Mouse (Mus musculus): ENCODE data around the gene Car10. TPM values are rescaled to one million over a fixed set of nuclear protein-coding genes. Genes with fewer than 3 reads are reported as not detected.
"Not testable (repeated sequence)": the region's sequence is repeated elsewhere in the genome, so short reads cannot be mapped to it uniquely, and the experiment has no call there.

Car10 gene
- total RNA-seq, 2 experiments from 2014 or later, result not detected

GRCm38 (mm10) chr11:93173533-93174308 is 75.9 kb downstream of the Car10 start:
- DNase-seq, result no peak

DNA sequence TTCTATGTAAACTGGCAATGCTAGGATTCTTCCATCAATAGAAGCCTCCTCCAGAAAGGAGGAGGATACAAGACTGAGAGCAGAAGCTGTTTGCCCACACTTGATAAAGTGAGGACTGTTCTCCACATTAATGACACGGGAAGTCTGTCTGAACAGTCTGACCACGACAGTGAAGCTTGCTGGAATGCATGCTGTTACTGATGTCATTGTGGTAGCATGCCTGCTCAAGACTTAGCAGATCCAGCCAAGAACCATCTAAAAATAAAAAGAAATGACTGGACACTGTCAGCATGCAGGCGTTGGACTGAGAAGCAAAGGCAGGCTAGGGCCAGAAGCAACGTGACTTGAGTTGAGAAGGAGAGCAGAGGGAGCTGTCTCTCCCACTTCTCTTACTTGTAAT is 87.6 kb downstream of the Car10 start:
- DNase-seq, result peak; percentile 7

GRCm38 (mm10) chr11:93186163-93186562 is 88.3 kb downstream of the Car10 start:
- no peak for DNase-seq

DNA sequence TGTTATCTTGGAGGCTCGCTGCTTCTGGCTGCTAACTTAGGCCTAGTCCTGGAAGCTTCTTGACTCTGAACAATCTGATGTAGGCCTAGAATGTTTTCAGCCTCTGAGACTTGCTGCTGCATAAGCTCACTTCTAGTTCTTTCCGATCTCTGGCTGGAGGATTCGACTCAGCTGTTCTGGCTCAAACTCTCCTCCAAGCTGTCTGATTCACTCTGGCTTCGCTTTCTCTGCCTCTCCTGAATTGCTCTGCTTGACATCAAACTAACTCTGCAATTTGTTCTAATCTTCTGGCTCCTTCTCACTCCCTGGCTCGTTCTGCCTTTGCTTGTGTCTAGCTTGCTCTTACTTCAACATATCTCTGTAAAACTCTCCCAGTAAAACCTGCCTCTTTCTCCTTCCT is 90.8 kb downstream of the Car10 start:
- DNase-seq, result no peak

DNA sequence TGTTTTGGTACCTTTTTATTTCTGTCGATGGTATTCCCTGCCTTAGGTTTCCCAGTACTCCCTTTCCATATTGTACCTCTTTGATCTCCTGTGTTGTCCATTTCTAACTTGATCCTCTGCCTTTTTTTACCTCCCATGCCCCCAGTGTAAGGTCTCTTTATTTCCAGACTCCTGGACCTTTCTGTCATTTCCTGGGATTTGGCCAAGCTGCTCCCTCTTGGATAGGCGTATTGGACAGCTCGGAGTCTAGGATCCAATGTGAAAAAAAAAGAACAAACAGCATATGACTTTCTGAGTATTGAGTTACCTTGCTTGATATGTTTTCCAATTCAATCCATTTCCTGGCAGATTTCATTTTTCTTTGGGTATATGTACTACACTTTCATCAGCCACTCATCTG is 102.2 kb downstream of the Car10 start:
- no peak for DNase-seq

DNA sequence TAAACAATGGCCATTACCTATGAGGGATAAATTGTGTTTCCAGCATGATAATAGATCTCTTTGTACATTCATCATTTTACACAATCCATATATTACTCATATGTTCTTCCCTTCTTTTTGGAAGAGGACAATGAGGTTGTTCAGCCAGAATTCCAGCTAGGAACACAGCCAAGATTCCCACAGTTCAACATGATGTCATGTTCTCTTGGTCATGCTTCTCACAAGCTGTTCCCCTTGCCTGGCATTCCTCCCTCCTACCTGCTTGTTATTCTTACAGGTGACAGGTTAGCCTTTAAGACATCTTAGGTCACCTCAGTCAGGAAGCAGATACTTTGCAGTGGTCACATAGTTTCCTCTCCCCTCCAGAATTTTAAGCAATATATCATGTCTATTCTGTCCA is 119.6 kb downstream of the Car10 start:
- DNase-seq, result no peak

DNA sequence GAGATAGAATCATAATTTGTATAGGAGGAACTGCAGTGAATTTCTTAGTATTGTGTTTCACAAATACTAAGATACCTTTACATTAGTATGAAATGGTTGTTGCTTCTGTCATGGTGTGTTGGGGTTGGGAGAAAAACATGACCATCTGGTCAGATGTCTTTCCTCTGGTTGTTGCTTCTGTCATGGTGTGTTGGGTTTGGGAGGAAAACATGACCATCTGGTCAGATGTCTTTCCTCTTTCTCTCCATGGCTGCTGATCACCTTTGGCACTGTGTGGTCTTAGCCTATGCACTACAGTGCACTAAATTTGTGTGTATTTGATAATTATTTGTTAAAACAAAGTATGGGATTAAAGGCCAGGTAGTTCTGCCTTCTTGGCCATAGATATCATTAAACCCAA is 132.2 kb downstream of the Car10 start:
- no peak for DNase-seq

GRCm38 (mm10) chr11:93249771-93250265 is 152.0 kb downstream of the Car10 start:
- no peak for DNase-seq

- no peak for DNase-seq
Observed at GRCm38 (mm10) chr11:93251766-93252165, 153.9 kb downstream of the Car10 start.

DNA sequence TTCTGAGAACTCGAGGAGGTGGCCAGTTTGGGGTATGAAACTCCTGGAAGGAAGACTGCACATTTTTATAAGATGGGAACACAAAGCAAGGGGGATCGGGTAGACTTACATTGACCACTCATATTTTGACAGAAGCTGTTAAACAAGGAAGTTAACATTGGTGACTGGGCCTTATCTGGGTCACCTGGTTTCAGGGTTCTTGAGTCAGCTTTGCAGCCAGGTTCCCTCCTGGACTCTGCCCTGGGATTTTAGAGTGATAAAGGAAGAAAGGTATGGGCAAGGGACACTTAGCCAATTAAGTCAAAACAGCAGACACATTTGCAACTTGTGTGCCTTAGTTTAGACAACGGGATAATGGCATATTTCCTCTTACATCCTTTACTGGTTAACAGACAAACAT is 166.2 kb downstream of the Car10 start:
- DNase-seq, result no peak

DNA sequence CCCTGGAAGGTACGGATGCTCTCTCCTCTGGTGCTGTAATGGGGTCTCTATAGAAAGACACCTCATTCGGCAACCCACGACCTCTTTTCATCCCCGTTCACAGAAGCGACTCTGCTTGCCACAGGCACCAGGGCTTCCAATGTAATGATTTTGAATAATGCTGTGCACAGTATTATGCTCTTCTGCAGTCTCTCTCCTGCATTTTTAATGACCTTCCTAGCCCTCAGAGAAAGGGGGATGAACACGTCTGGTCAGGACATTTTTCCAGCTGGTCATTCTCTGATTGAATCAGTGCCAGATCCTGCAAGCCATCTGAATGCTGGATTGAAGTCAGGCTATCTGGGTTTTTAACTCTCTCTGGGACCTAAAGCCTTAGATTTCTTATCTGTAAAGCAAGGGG is 174.2 kb downstream of the Car10 start:
- DNase-seq, result no peak

DNA sequence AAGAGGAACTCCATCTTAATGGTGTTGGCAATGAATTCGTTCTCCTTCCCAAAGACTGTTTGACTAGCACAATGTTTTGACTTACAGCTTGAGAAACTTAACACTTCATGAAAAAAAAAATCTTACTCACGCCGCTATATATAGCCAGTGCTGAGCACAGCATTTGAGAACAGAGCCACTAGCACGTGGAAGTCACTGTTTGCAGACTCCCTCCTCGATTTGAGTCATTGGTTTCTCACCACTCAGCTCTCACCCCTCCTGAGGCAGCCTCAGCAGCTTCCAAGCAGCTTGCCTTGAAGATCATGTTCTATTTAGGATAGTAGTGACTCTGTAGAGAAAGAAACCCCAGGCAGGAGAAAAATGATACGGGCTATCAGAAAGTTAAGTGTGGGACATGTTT is 176.1 kb downstream of the Car10 start:
- DNase-seq, result no peak

DNA sequence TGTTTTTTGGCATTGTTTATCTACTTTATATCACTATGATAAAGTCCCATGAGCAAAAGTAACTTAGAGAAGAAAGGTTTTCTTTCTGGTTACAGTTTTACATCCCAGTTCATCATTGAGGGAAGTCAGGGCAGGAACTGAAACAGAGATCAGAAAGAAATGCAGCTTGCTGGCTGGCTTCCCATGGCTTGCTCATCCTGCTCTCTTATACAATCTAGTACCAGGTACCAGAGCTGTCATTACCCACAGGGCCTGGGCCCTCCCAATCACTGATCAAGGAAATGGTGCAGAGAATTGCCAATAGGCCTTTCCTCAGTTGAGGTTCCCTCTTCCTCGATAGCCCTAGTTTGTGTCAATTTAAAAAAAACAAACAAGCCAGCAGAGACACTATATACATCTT is 195.8 kb downstream of the Car10 start:
- DNase-seq, result no peak

DNA sequence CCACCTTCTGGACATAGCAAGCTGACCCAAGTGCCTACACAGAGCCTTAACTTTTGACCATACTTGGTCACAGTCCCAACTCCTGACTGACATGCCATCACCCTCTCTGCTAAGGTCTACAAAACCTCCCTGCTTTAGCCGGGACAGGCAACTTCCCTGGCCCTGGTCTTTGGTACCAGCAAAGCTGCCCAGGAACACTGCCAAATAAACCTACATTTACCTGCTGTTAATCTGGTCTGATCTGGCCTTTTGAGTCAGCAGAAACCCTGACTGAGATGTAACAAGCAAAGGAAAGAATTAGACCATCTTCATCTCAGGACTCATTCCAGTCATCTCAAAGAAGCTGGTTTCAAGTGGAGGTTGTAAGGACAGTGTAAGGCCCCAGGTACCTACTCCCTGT is 212.2 kb downstream of the Car10 start:
- no peak for DNase-seq

GRCm38 (mm10) chr11:93337756-93338155 is 239.9 kb downstream of the Car10 start:
- no peak for DNase-seq

- DNase-seq, result no peak
Observed at GRCm38 (mm10) chr11:93343961-93344360, 246.1 kb downstream of the Car10 start.

DNA sequence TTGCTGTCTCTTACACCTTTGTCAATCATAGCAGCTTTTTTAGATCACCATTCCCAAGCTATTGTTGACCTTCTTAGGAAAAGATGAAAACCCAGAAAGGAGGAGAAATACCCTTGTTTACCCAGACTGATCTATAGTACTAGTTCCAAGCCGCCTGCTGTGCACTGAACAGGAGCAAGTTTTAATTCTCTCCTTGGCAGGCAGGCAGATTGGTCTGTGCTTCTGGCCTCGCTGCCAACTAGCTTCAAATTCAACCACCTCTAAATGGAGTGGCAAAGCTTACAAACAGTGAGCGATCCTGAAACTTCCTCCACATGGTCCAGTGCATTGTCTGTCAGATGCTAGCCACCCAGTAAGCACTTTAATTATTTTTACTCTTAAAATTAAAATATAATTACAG is 247.0 kb downstream of the Car10 start:
- DNase-seq, result no peak

- DNase-seq, result no peak
Observed at GRCm38 (mm10) chr11:93361576-93361975, 263.7 kb downstream of the Car10 start.

GRCm38 (mm10) chr11:93364171-93364570 is 266.3 kb downstream of the Car10 start:
- DNase-seq, result no peak

- DNase-seq, result no peak
Observed at GRCm38 (mm10) chr11:93367244-93367643, 269.4 kb downstream of the Car10 start.

GRCm38 (mm10) chr11:93367740-93368139 is 269.9 kb downstream of the Car10 start:
- no peak for DNase-seq

GRCm38 (mm10) chr11:93373697-93374354 is 276.0 kb downstream of the Car10 start:
- DNase-seq, result no peak

- DNase-seq, result no peak
Observed at GRCm38 (mm10) chr11:93391159-93391558, 293.3 kb downstream of the Car10 start.

DNA sequence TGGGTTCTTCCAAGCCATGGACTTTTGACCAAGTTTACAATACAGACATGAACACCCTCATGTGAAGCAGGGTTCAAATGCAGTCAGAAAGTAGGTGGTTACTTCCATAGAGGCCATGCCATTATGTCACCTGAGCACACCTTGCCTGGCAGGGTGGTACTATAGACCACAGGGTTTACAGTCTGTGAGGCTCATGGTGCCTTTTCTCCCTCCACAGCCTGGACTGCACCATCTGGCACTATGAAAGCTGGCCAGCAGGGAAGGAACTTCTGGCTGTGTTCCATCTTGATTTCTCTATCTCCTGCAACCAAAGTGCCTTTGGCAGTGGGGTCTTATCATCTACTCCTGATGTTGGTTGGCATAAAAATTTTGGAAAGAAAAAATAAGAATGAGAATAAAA is 295.5 kb downstream of the Car10 start:
- DNase-seq, result not testable (repeated sequence)
